In genomic region chr17:32013659-32014058, GRCm38 (mm10) we compare ENCODE assay signal across 23 mouse cellular contexts. TPM values are rescaled to one million over a fixed set of nuclear protein-coding genes. Genes with fewer than 3 reads are reported as not detected.
DNase-seq lines count a peak whose midpoint lies in the region; ATAC-seq and TF ChIP-seq lines count a peak whose summit lies in the region.
"Had no signal": no experiment of that assay in that cellular context is flagged by ENCODE, and none has a peak within 500 bp of the region (broad histone marks: within the 10 kb centered on the region; RNA-seq: fewer than 3 reads in every experiment).

No protein-coding gene starts in this region.

- no peaks in the 10 kb centered on the region for H3K4me1 ChIP-seq in liver, embryonic 13.5 days (replicated peaks)
- H3K4me1 ChIP-seq in liver, postnatal 0 days (ENCODE audit: insufficient read depth) = no peaks in the 10 kb centered on the region
- no peaks in the 10 kb centered on the region for H3K4me1 ChIP-seq in stomach, postnatal 0 days (replicated peaks; ENCODE audit: control insufficient read depth, insufficient read depth)
- H3K4me1 ChIP-seq: forebrain, embryonic 12.5 days; hindbrain, embryonic 13.5 days had no signal

- DNase-seq in gastrocnemius, adult 2 months = no peak
- no peak for DNase-seq in gastrocnemius, adult 8-10 months (ENCODE audit: low spot score in 2 of 2)
- DNase-seq in liver, embryonic 13.5 days = no peak
- DNase-seq in liver, postnatal 0 days = no peak
- peak; percentile 36 for DNase-seq in 3T3-L1 (ENCODE audit: low read depth, low spot score)
- no peak for DNase-seq in stomach, postnatal 0 days (ENCODE audit: low spot score)
- DNase-seq in kidney, adult 9 months = no peak
- DNase-seq: adrenal gland, adult 2 months; adrenal gland, postnatal 25 days; cerebellum, adult 18-20 months; cerebellum, adult 9-11 months; cerebellum, postnatal 36 days; forebrain, postnatal 0 days; gastrocnemius, postnatal 36 days; heart, adult 18-20 months; heart, postnatal 14 days had no signal

- H3K27me3 ChIP-seq in liver, embryonic 13.5 days = no peaks in the 10 kb centered on the region
- no peaks in the 10 kb centered on the region for H3K27me3 ChIP-seq in liver, postnatal 0 days (ENCODE audit: insufficient read depth, low read length)
- H3K27me3 ChIP-seq in stomach, postnatal 0 days (ENCODE audit: control insufficient read depth, insufficient read depth, low read length) = no peaks in the 10 kb centered on the region
- H3K27me3 ChIP-seq: CH12.LX; embryonic facial prominence, embryonic 13.5 days; forebrain, embryonic 12.5 days; heart, embryonic 15.5 days; hindbrain, embryonic 13.5 days had no signal

- intact Hi-C loops in gastrocnemius, adult 2 months (cut with DNase I) = loop anchor here (5.0 kb wide), 1 partner anchor 76 kb away; no protein-coding TSS in a partner anchor

- TF ChIP-seq CTCF in gastrocnemius, adult 2 months (IDR thresholded peaks at IDR 0.05) = no peak
- TF ChIP-seq CTCF in liver, postnatal 0 days (IDR thresholded peaks at IDR 0.05; ENCODE audit: low read depth) = no peak
- no peak for TF ChIP-seq CTCF in stomach, postnatal 0 days (IDR thresholded peaks at IDR 0.05; ENCODE audit: low read depth)

- H3K27ac ChIP-seq in gastrocnemius, adult 2 months = peak overlapping the region; percentile 4
- H3K27ac ChIP-seq in liver, embryonic 13.5 days = no peak overlapping the region
- no peak overlapping the region for H3K27ac ChIP-seq in liver, postnatal 0 days (ENCODE audit: low read depth)
- H3K27ac ChIP-seq in stomach, postnatal 0 days (replicated peaks) = no peak overlapping the region
- H3K27ac ChIP-seq: embryonic facial prominence, embryonic 13.5 days; forebrain, embryonic 12.5 days; heart, embryonic 15.5 days; hindbrain, embryonic 13.5 days; hindbrain, postnatal 0 days had no signal

- no peak for TF ChIP-seq EP300 in liver, postnatal 0 days (IDR thresholded peaks at IDR 0.05; ENCODE audit: low read depth)
- no peak for TF ChIP-seq EP300 in stomach, postnatal 0 days (optimal IDR thresholded peaks at IDR 0.05)

- no peaks in the 10 kb centered on the region for H3K9me3 ChIP-seq in liver, embryonic 13.5 days (replicated peaks)
- H3K9me3 ChIP-seq in liver, postnatal 0 days (ENCODE audit: low read length) = no peaks in the 10 kb centered on the region
- no peaks in the 10 kb centered on the region for H3K9me3 ChIP-seq in stomach, postnatal 0 days (ENCODE audit: control insufficient read depth, low read length)
- H3K9me3 ChIP-seq: embryonic facial prominence, embryonic 13.5 days; forebrain, embryonic 12.5 days; heart, embryonic 15.5 days; hindbrain, embryonic 13.5 days had no signal

- H3K9ac ChIP-seq in liver, embryonic 13.5 days = no peak overlapping the region
- H3K9ac ChIP-seq in liver, postnatal 0 days (replicated peaks) = no peak overlapping the region
- no peak overlapping the region for H3K9ac ChIP-seq in stomach, postnatal 0 days (ENCODE audit: low read length)
- H3K9ac ChIP-seq: embryonic facial prominence, embryonic 13.5 days; forebrain, embryonic 12.5 days; forebrain, postnatal 0 days; heart, embryonic 15.5 days; hindbrain, embryonic 13.5 days had no signal

- H3K4me2 ChIP-seq in liver, embryonic 13.5 days = no peak overlapping the region
- H3K4me2 ChIP-seq in liver, postnatal 0 days (ENCODE audit: low read depth, low read length) = no peak overlapping the region
- no peak overlapping the region for H3K4me2 ChIP-seq in stomach, postnatal 0 days (replicated peaks; ENCODE audit: low read depth)
- H3K4me2 ChIP-seq: embryonic facial prominence, embryonic 13.5 days; forebrain, embryonic 12.5 days; heart, embryonic 11.5 days; heart, embryonic 15.5 days; hindbrain, embryonic 13.5 days had no signal

- no peaks in the 10 kb centered on the region for H3K36me3 ChIP-seq in liver, embryonic 13.5 days
- H3K36me3 ChIP-seq in liver, postnatal 0 days (replicated peaks; ENCODE audit: insufficient read depth, low read length) = no peaks in the 10 kb centered on the region
- H3K36me3 ChIP-seq in stomach, postnatal 0 days (ENCODE audit: control insufficient read depth, insufficient read depth, low read length) = no peaks in the 10 kb centered on the region
- H3K36me3 ChIP-seq: embryonic facial prominence, embryonic 13.5 days; forebrain, embryonic 12.5 days; heart, embryonic 15.5 days; hindbrain, embryonic 13.5 days had no signal

- peak; percentile 74 for ATAC-seq in liver, embryonic 13.5 days (ENCODE audit: low read depth)
- no peak for ATAC-seq in liver, postnatal 0 days
- ATAC-seq in stomach, postnatal 0 days (ENCODE audit: low FRiP score, low TSS enrichment) = peak; percentile 58; the same call in 1 of the 2 replicates
- ATAC-seq: forebrain, postnatal 0 days; hindbrain, postnatal 0 days had no signal

- no peak overlapping the region for H3K4me3 ChIP-seq in gastrocnemius, adult 2 months
- H3K4me3 ChIP-seq in liver, embryonic 13.5 days (replicated peaks) = no peak overlapping the region
- no peak overlapping the region for H3K4me3 ChIP-seq in liver, postnatal 0 days (ENCODE audit: low read depth, low read length)
- no peak overlapping the region for H3K4me3 ChIP-seq in stomach, postnatal 0 days (ENCODE audit: low read depth, low read length)
- H3K4me3 ChIP-seq: embryonic facial prominence, embryonic 13.5 days; forebrain, embryonic 12.5 days; heart, embryonic 15.5 days; hindbrain, embryonic 13.5 days had no signal

RNA-seq across cellular contexts. Expression of gene Rrp1b, which starts 22.2 kb away (rescaled TPM):
- 1 to 10 TPM; 7.0 to 9.3 TPM for total RNA-seq in gastrocnemius, adult 2 months (2021)
- total RNA-seq in gastrocnemius, adult 8-10 months (2022) = 10 to 100 TPM in 1 of 4 experiments, 1 to 10 TPM in 3; 5.1 to 10.5 (median 7.5) TPM
- polyA plus RNA-seq in liver, embryonic 13.5 days (2015; fragmentation: Nextera tagmentation; extraction: Ambion mirVana) = 43.9 and 44.1 TPM in 2 replicates
- polyA plus RNA-seq in liver, postnatal 0 days (2015; fragmentation: Nextera tagmentation; extraction: Ambion mirVana) = 10.5 and 13.9 TPM in 2 replicates
- polyA plus RNA-seq in stomach, postnatal 0 days (2015; fragmentation: Nextera tagmentation; extraction: Ambion mirVana) = 18.6 and 19.2 TPM in 2 replicates

RNA-seq across cellular contexts. Expression of gene Hsf2bp, which starts 22.5 kb away (rescaled TPM):
- 1 to 10 TPM in 1 of 2 experiments, under 1 TPM in 1; 0.46 to 1.5 TPM for total RNA-seq in gastrocnemius, adult 2 months (2021)
- total RNA-seq in gastrocnemius, adult 8-10 months (2022) = under 1 TPM; 0.82 to 0.99 (median 0.93) TPM
- polyA plus RNA-seq in liver, embryonic 13.5 days (2015; fragmentation: Nextera tagmentation; extraction: Ambion mirVana) = 0.15 and 0.25 TPM in 2 replicates
- 0.21 and 0.42 TPM in 2 replicates for polyA plus RNA-seq in liver, postnatal 0 days (2015; fragmentation: Nextera tagmentation; extraction: Ambion mirVana)
- 0.41 and 0.52 TPM in 2 replicates for polyA plus RNA-seq in stomach, postnatal 0 days (2015; fragmentation: Nextera tagmentation; extraction: Ambion mirVana)
- polyA plus RNA-seq: adrenal gland, adult 2 months had no signal
